Mouse (Mus musculus) frontal cortex, postnatal 14 days (tissue): ENCODE data around the gene Tlr3.
A peak's percentile ranks its signal among the peaks of the same experiment; 100 is the strongest.

ENCODE experiments used
- DNase-seq, 2 experiments: peaks; one replicate each; pipeline ENCODE4 v3.0.0; 2022; ENCODE audit warnings: low spot score in 2 of 2

Gene Tlr3

GRCm38 (mm10) chr8:45410882-45411281 lies at the start of gene Tlr3:
Gene Tlr3, minus strand, starts transcription at chr8:45411080.
- no peak for DNase-seq

GRCm38 (mm10) chr8:45457874-45458273 lies 47.0 kb upstream of the Tlr3 start:
- no peak for DNase-seq

- DNase-seq = peak; percentile 35 to 46
Observed at GRCm38 (mm10) chr8:45454426-45454825, 43.5 kb upstream of the Tlr3 start.

DNA sequence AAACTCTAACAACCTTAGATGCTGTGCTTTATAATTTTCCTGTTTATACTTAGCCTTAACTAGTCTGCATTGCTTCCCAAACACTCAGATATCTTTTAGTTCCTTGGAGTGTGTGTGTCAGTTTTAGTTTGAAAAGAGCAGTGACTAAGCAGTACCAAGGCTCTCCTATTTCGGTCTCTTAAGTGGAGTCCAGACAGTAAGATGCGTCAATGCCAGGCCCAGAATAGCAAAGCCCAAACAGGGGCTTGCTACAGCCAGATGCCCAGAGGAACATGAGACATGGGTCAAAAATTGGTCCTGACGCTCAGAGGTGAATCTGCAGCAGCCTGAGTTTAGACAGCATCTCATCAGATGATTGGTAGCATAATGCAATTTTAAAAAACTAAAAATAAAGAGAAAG lies 41.2 kb upstream of the Tlr3 start:
- DNase-seq = no peak

DNA sequence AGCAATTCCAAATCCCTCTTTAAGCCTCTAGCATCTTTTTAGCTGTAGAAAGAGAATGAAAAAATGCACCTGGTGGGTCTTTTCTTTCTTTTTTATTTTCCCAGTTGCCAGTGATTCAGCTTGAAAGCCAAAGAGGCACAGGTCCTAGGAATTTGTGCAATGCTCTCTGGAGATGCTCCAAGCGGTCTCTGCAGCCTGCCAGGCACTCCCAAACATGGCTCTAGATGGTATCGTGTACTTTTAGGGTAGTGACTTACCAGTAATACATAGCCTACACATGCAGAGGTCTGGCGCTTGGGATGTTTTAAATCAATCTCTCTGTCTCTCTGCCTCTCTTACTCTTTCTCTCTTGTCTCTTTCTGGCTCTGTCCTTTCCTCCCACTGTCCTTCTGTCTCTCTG lies 38.0 kb upstream of the Tlr3 start:
- no peak for DNase-seq

GRCm38 (mm10) chr8:45448257-45448656 lies 37.4 kb upstream of the Tlr3 start:
- no peak for DNase-seq

- no peak for DNase-seq
Observed at GRCm38 (mm10) chr8:45438899-45439535, 28.1 kb upstream of the Tlr3 start.

GRCm38 (mm10) chr8:45420151-45420550 lies 9.3 kb upstream of the Tlr3 start:
- DNase-seq = no peak

DNA sequence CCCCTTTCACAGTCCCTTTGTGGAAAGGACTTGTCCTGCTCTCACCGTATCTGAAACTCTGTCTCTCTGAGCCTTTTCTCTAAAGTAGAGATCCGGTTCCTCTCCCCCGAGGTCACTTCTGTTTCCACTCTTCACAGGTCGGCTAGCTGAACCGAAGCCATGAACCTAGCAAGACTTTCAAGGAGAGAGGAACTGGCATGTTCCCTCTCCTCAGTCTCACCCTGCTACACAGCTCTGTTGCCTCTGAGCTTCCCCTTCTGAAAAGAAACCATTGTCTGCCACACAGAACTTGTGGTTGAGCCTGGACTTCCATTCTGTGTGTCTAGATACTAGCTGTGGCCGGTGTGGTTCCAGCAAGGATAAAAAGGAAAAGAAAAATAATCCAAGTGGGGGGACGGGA lies 4.1 kb upstream of the Tlr3 start:
- DNase-seq = no peak

DNA sequence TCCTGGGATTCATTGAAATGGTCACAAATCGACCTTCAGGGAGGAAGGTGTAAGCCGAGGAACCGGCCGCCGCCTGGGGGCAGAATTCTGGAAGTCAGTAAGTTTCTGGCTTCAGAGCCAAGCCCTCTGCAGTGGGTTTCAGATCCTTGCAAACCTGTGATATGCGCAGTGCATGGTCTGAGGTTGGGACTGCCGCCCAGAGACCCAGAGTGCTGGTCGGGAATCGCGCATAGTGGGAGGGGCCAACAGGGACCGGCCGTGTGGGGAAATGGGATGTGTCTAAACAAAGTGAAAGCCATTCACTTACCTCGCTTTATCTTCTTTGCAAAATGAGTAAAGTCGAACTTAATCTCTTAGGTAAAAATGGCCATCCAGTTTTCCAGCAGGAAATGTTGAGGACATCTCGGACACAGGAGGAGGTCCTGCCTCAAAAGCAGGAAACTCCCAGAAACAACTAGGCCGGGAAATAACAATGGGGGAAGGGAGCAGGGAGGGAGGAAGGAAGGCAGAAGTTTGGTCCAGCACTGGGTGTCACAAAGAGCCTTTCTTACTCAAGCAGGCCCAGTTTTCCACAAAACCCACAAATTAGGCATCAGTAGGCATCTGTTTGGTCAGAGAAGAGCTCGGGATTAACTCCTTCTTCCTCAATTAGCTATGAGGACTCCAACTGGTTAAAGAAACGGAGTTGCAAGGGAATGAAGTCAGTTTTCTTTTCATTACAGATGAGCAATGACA lies 567 bp downstream of the Tlr3 start:
- DNase-seq = peak; percentile 24 to 29

- no peak for DNase-seq
Observed at GRCm38 (mm10) chr8:45409702-45410101, 1.2 kb downstream of the Tlr3 start.

DNA sequence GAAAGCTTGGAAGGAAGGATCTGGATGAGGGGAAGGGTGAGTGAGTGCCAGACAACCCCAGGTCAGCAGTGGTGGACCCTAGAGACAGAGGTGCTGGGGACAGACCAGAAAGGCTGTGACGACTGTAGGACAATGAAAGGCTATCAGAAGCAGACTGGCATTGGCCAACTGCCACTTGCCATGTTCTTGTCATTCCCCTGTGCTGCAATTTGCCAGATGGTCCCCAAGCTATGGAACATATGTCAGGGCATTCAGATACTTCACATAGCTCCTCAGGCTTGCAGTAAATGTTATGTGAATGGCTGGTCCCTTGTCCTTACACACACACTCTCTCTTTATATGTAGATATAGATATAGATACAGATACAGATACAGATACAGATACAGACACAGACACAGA lies 27.6 kb downstream of the Tlr3 start:
- no peak for DNase-seq

- no peak for DNase-seq
Observed at GRCm38 (mm10) chr8:45381963-45382347, 28.9 kb downstream of the Tlr3 start, which contains the start of gene Fam149a. Gene Fam149a, minus strand, starts transcription at chr8:45382291.

DNA sequence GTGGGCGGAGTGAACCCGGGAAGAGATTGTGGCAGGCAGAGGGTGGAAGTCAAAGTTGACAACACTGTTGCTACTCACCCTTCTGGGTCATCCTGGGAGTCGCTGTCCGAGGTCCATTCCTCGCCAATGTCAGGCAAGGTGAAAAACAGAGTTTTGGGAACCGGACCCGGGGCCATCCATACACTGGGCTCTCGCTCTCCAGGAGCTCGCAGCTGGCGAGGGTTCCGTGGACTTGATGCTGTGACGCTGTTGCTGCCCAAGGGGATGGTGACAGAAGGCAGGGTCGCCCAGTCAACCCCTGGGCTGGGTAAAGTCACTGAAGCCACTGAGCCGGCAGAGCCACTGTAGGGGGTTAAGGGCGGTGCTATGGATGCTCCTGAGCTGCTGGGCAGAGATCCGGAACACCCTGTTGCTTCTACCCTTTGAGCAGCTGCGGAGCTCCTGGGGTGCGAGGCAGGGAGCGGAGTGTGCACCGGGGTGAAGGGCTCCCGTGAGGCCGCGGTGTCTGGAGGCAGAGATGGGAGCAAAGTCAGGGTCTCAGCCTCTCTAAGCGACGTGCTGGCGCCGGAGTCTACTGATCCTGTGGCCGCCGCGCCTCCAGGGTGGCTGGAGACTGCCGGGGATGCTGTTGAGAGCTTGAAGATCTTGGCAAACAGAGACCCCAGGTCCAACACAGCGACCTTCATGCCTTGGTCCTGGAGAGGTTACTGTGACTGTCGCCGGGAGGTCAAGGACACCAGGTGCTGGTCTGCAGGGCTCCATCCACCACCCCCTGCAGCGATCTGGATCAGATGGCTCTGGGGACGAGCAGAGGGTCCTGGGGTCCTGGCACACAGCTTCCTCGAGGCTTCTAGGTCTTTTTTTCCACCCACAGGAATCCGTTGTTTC lies 29.6 kb downstream of the Tlr3 start:
- no peak for DNase-seq

- DNase-seq = no peak
Observed at GRCm38 (mm10) chr8:45380598-45380997, 30.3 kb downstream of the Tlr3 start.

DNA sequence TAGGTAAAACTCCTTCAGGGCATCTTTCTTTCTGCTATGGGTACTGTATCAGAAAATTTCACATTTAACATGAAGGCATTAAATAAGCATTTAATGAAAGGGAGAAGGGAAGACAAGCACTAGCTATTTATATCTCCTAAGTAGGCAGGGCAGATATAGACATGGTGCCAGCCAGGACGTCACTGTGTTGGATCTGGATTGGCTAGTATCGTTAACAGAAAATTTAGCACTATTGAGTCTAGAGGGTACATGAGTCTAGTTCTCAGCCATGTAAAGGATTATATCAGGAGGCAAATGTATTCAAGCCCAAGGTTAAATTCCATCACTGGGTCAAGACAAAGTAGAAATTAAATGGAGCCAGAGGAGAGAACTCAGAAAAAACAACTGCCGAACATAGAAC lies 36.8 kb downstream of the Tlr3 start:
- no peak for DNase-seq

GRCm38 (mm10) chr8:45367154-45367553 lies 43.7 kb downstream of the Tlr3 start:
- no peak for DNase-seq

DNA sequence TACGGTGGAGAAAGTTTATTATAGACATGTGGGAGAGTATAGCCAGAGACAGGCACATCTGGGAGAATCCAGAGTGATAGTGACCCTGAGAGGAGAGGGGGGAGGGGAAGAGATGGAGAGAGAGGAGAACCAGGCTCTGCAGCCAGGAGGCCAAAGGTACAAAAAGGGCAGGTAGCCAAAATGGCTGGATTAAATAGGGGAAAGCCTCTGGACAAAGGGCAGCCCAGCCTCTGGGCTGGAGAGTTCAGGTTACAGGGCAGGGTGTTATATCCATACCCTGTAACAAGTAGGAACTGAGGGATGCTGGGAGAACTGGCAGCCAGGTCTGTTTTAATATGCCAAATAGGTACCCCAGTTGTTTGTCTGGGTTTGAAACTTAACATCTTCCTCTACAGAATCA lies 47.7 kb downstream of the Tlr3 start:
- DNase-seq = no peak

DNA sequence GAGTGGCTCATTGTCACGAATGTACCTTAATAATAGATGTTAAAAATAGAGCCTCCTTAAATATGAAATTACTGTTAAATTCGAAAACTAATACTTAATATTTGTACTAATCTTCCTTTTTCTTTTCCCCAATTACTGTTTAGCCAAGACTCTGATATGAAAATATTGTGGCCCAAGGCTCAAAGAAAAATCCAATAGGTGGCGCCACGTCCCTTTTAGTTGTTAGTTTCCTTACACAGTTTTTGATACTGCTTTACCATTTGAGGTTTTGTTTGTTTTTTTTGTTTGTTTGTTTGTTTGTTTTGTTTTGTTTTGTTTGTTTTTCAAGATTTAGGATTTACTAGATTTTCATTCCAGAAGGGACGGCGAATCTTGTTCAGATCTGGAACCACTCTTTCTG lies 48.6 kb downstream of the Tlr3 start:
- DNase-seq = peak in 1 of 2 experiments; percentile 34

- no peak for DNase-seq
Observed at GRCm38 (mm10) chr8:45359091-45359605, 51.7 kb downstream of the Tlr3 start.

DNA sequence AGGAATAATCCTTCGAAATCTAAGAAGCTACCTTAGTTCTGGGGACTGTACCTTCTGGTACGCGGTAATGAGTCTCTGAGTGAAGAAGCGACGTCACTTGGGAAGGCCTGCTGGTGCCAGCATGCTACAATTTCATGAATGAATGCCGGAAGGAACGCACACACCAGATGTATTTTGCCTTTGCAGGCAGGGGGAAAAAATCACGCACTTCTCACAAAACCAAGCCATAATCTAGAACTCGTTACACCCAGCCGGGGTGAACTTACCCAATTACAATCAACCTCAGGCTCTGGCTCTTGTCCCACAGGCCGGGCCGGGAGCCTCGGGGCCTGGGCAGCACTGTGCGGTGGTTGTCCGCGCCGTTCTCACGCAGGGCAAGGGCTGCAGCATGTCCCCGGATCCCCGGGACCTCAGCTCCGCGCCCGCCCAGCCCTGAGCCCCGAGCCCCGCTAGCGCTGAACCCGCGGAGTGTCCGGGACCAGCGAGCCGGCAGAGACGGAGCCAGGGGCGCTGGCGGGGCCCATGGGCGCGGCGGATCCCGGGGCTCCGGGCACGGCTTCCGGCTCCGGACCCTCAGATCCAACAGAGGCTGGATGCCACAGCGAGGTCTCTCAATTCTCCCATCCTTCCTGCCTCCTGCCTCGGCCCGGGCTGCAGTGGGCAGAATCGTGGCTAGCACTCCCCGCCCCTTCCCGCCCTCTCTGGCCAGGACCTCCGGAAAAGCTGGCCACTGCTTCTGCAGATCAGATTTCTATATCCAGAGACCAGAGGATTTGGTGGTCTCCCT lies 52.6 kb downstream of the Tlr3 start:
- DNase-seq = no peak
